Mouse (Mus musculus) myocyte (in vitro differentiated cells): ENCODE data around the gene Emg1. TPM values are rescaled to one million over a fixed set of nuclear protein-coding genes. Genes with fewer than 3 reads are reported as not detected.

Experiments used
- H3K27me3 ChIP-seq: one replicate; pipeline ENCODE4 v1.6.1; 2011; ENCODE audit not compliant: control insufficient read depth, insufficient read depth, insufficient read length
- H3K36me3 ChIP-seq: one replicate; pipeline ENCODE4 v1.6.1; 2011; ENCODE audit not compliant: control insufficient read depth, insufficient read depth
- H3K4me2 ChIP-seq: one replicate; pipeline ENCODE4 v1.6.1; 2011; ENCODE audit warnings: low read depth, control low read depth
- H3K4me3 ChIP-seq: one replicate; pipeline ENCODE4 v1.5.1; 2011; ENCODE audit warnings: mild to moderate bottlenecking, control low read depth, moderate library complexity
- H3K79me2 ChIP-seq: one replicate; pipeline ENCODE4 v1.6.1; 2011; ENCODE audit not compliant: control insufficient read depth, insufficient read depth
- H3ac ChIP-seq: one replicate; pipeline ENCODE4 v1.6.1; 2011; ENCODE audit not compliant: control insufficient read depth, insufficient read length
- CEBPB ChIP-seq: IDR thresholded peaks from 2 replicates; pipeline ENCODE4 v1.6.1; 2011; ENCODE audit warnings: mild to moderate bottlenecking, moderate library complexity; ENCODE audit not compliant: poor library complexity, insufficient read depth, severe bottlenecking
- E2F4 ChIP-seq: IDR thresholded peaks from one replicate; pipeline ENCODE4 v1.6.1; 2011; ENCODE audit warnings: mild to moderate bottlenecking, control low read depth, moderate library complexity; ENCODE audit not compliant: insufficient read depth
- MAX ChIP-seq: IDR thresholded peaks from one replicate; pipeline ENCODE4 v1.6.1; 2011; ENCODE audit warnings: low read depth, mild to moderate bottlenecking, control low read depth
- MYOD1 ChIP-seq, 3 experiments: IDR thresholded peaks; one replicate each; pipeline ENCODE4 v1.6.1; 2011; ENCODE audit warnings: control low read depth in 2 of 3, low read depth in 2 of 3, mild to moderate bottlenecking in 2 of 3, moderate library complexity in 1 of 3; ENCODE audit not compliant: insufficient read length in 2 of 3, control insufficient read depth in 1 of 3
- MYOG ChIP-seq, 3 experiments: IDR thresholded peaks; one replicate each; pipeline ENCODE4 v1.6.1; 2011; ENCODE audit warnings: control low read depth in 2 of 3, low read depth in 2 of 3, mild to moderate bottlenecking in 2 of 3; ENCODE audit not compliant: insufficient read length in 2 of 3, control insufficient read depth in 1 of 3, insufficient read depth in 1 of 3
- POLR2A ChIP-seq: IDR thresholded peaks from one replicate; pipeline ENCODE4 v1.6.1; 2011; ENCODE audit warnings: low read depth, mild to moderate bottlenecking, control low read depth, moderate library complexity; ENCODE audit not compliant: insufficient read length
- POLR2AphosphoS2 ChIP-seq: IDR thresholded peaks from one replicate; pipeline ENCODE4 v1.6.1; 2011; ENCODE audit warnings: low read depth, control low read depth; ENCODE audit not compliant: insufficient read length
- REST ChIP-seq: IDR thresholded peaks from one replicate; pipeline ENCODE4 v1.6.1; 2011; ENCODE audit warnings: mild to moderate bottlenecking, control low read depth, moderate library complexity; ENCODE audit not compliant: insufficient read depth, insufficient read length
- SRF ChIP-seq: IDR thresholded peaks from one replicate; pipeline ENCODE4 v1.6.1; 2011; ENCODE audit warnings: low read depth; ENCODE audit not compliant: control insufficient read depth, insufficient read length
- TCF12 ChIP-seq: IDR thresholded peaks from one replicate; pipeline ENCODE4 v1.6.1; 2011; ENCODE audit warnings: mild to moderate bottlenecking, control low read depth; ENCODE audit not compliant: poor library complexity, insufficient read depth, severe bottlenecking
- TCF3 ChIP-seq: IDR thresholded peaks from one replicate; pipeline ENCODE4 v1.6.1; 2011; ENCODE audit warnings: low read depth, control low read depth; ENCODE audit not compliant: insufficient read length
- USF1 ChIP-seq: IDR thresholded peaks from one replicate; pipeline ENCODE4 v1.6.1; 2011; ENCODE audit warnings: low read depth, mild to moderate bottlenecking, control low read depth, moderate library complexity
- polyA plus RNA-seq: library from polyadenylated mRNA; unstranded; fragments of >200 nt; fragmentation: generic; extraction: Trizol; gene quantifications from one replicate; pipeline ENCODE4 v1.2.1, GENCODE M21; 2012; ENCODE audit warnings: missing spikeins

Emg1 gene
- polyA plus RNA-seq, 1 experiment, result 103 TPM

DNA sequence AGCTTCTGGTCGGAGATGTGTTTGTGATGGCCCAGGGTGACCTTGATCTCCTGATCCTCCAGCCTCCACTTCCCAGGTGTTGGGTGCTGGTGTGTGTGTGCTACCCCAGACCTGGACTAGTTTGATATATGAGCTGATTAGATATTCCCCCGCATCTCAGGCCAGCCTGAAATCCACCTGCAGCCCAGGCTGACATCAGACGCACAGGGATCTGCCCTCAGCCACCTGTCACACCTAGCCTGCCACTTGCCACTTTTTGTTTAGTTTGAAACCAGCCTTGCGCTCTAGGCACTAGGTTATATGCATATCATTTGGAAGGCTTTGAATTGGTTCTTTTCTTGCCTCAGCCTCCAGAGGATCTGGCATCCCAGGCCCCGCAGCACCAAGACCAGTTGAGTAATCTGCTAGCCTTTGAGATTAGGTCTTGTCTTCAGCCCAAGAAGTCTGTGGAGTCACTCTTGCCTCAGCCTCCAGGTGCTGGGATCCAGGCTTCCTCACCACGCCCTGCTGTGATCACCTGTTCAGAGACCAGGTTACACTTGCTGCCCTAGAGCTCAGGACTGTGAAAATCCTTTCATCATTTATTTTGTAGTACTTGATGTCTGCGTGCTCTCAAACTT is 41.6 kb downstream of the Emg1 start:
- H3K27me3 ChIP-seq, result no peaks in the 10 kb centered on the region
- peaks cover 27% of the 10 kb centered on the region for H3K79me2 ChIP-seq
- H3K36me3 ChIP-seq, result peaks cover 11% of the 10 kb centered on the region
- H3K4me3 ChIP-seq, result no peak overlapping the region
- H3K4me2 ChIP-seq, result no peak overlapping the region
- no peak for TF ChIP-seq TCF3
- no peak for TF ChIP-seq USF1
- no peak for TF ChIP-seq MAX
- no peak for TF ChIP-seq E2F4
- no peak for TF ChIP-seq MYOD1 (IDR thresholded peaks at IDR 0.05; ENCODE audit: control insufficient read depth in 1 of 3, insufficient read length in 2 of 3, low read depth in 2 of 3)
- TF ChIP-seq SRF, result no peak
- no peak for TF ChIP-seq MYOG (IDR thresholded peaks at IDR 0.05; ENCODE audit: control insufficient read depth in 1 of 3, insufficient read depth in 1 of 3, insufficient read length in 2 of 3, low read depth in 2 of 3)
- no peak for TF ChIP-seq POLR2AphosphoS2
- TF ChIP-seq POLR2A, result no peak
- TF ChIP-seq CEBPB, result no peak
- TF ChIP-seq TCF12, result no peak
- H3ac ChIP-seq, result no peak overlapping the region

DNA sequence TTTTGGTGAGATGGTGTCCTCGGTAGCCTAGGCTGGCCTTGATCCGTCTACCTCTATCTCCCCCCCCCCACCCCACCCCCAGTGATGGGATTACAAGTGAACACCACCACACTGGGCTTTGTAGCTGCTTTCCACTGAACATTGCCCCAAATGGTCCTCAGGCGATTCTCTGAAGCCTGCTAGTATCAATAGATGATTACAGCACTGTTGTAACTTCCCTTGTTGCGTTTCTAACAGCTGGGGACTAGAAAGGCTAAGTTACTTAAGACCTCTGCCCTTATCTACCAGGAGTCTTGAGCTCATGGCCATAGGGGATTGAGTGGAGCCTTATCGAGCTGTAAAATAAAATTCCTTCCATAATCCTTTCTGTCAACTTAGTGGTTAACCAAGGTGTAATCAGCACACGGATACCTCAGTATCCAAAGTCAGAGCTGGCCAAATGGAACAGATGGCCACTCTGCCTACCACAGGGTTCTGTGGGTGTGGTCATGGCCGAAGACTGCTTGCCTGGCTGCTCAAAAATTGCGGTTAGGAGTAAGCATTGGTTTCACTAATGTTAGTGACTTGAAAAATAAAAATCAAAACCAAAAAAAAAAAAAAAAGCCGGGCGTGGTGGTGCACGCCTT is 42.6 kb downstream of the Emg1 start:
- no peak overlapping the region for H3K4me2 ChIP-seq
- no peaks in the 10 kb centered on the region for H3K27me3 ChIP-seq
- no peak overlapping the region for H3K4me3 ChIP-seq
- peaks cover 4% of the 10 kb centered on the region for H3K36me3 ChIP-seq
- no peak overlapping the region for H3ac ChIP-seq
- TF ChIP-seq MYOD1 (IDR thresholded peaks at IDR 0.05; ENCODE audit: control insufficient read depth in 1 of 3, insufficient read length in 2 of 3, low read depth in 2 of 3), result peak in 2 of 3 experiments; percentile 41 to 72
- no peak for TF ChIP-seq REST
- no peak for TF ChIP-seq SRF
- TF ChIP-seq POLR2AphosphoS2, result no peak
- TF ChIP-seq TCF12, result peak; percentile 46
- TF ChIP-seq TCF3, result peak; percentile 40
- TF ChIP-seq POLR2A, result no peak
- TF ChIP-seq MYOG (IDR thresholded peaks at IDR 0.05; ENCODE audit: control insufficient read depth in 1 of 3, insufficient read depth in 1 of 3, insufficient read length in 2 of 3, low read depth in 2 of 3), result peak; percentile 29 to 83 (median 61)
- TF ChIP-seq CEBPB, result no peak
- peaks cover 27% of the 10 kb centered on the region for H3K79me2 ChIP-seq

DNA sequence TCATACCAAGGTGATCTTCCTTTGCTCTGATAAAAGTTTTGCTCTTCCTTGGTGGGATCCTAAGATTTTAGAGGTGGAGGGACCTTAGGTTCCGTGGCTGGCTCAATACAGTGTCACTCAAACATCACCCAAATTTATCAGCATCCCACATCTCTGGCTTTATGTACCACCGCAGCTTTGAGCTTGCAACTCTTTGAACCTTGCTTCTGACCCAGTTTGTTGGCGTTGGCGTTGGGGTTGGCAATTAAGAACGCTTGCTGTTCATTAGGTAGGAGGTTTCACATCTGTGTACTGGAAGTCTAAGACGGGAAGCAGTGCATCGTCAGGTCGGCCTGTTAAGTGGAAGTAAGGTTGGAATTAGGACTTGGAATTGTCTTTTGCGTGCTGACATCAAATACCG is 47.0 kb downstream of the Emg1 start:
- H3K27me3 ChIP-seq, result no peaks in the 10 kb centered on the region
- no peak overlapping the region for H3K4me3 ChIP-seq
- peaks cover 24% of the 10 kb centered on the region for H3K79me2 ChIP-seq
- TF ChIP-seq SRF (no peak), POLR2A (no peak), E2F4 (no peak), TCF3 (no peak), REST (no peak), TCF12 (no peak)
- H3K4me2 ChIP-seq, result no peak overlapping the region
- H3ac ChIP-seq, result no peak overlapping the region
- H3K36me3 ChIP-seq, result peaks cover 4% of the 10 kb centered on the region

DNA sequence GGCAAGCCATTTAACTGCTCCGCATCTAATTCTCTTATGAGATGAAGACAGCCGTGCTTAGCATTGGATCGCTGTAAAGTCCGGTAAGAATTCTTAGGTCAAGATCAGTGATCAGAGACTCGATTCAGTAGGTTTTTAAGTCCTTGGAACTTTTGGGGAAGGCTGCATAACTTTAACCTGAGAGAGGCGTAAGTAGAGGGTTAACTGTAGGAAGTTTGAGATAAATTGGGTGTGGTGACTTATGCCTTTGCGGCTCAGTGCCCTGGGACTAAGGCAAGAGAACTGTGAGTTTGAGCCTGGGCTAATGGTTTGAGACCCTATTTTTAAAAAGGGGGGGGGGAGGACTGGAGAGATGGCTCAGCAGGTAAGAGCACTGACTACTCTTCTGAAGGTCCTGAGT is 47.7 kb downstream of the Emg1 start:
- no peak overlapping the region for H3ac ChIP-seq
- H3K27me3 ChIP-seq, result no peaks in the 10 kb centered on the region
- H3K79me2 ChIP-seq, result peaks cover 24% of the 10 kb centered on the region
- TF ChIP-seq MYOG (IDR thresholded peaks at IDR 0.05; ENCODE audit: control insufficient read depth in 1 of 3, insufficient read depth in 1 of 3, insufficient read length in 2 of 3, low read depth in 2 of 3), result no peak
- no peak for TF ChIP-seq E2F4
- TF ChIP-seq TCF3, result no peak
- TF ChIP-seq CEBPB, result no peak
- TF ChIP-seq POLR2A, result no peak
- TF ChIP-seq REST, result no peak
- no peak for TF ChIP-seq SRF
- no peak for TF ChIP-seq MAX
- TF ChIP-seq TCF12, result no peak
- TF ChIP-seq MYOD1 (IDR thresholded peaks at IDR 0.05; ENCODE audit: control insufficient read depth in 1 of 3, insufficient read length in 2 of 3, low read depth in 2 of 3), result no peak
- no peak for TF ChIP-seq USF1
- TF ChIP-seq POLR2AphosphoS2, result no peak
- peak overlapping the region; percentile 76 for H3K4me2 ChIP-seq
- peak overlapping the region; percentile 74 for H3K4me3 ChIP-seq
- peaks cover 4% of the 10 kb centered on the region for H3K36me3 ChIP-seq
